Mouse (Mus musculus) G1E (cell line): ENCODE data around the gene Unc13b. TPM values are rescaled to one million over a fixed set of nuclear protein-coding genes. Genes with fewer than 3 reads are reported as not detected.

Experiments
- ATAC-seq: 2 replicates; pipeline ENCODE4 v1.8.0; 2016; ENCODE audit warnings: mild to moderate bottlenecking; ENCODE audit not compliant: insufficient number of reproducible peaks, poor library complexity, low FRiP score, severe bottlenecking; ENCODE audit errors: extremely low read depth
- DNase-seq: peaks from one replicate; pipeline ENCODE4 v3.0.0; 2012; ENCODE audit warnings: low spot score
- H3K27me3 ChIP-seq: 2 replicates; pipeline ENCODE4 v1.6.1; 2012; ENCODE audit warnings: mild to moderate bottlenecking, low read length, inconsistent platforms; ENCODE audit not compliant: insufficient read depth
- H3K36me3 ChIP-seq: replicated peaks from 2 replicates; pipeline ENCODE3; 2012; ENCODE audit warnings: mild to moderate bottlenecking, inconsistent platforms
- H3K4me1 ChIP-seq: 2 replicates; pipeline ENCODE4 v1.6.1; 2012; ENCODE audit warnings: low read depth, low read length, inconsistent platforms, mixed read lengths; ENCODE audit not compliant: insufficient read depth
- H3K4me3 ChIP-seq: 2 replicates; pipeline ENCODE4 v1.5.1; 2012; ENCODE audit warnings: low read depth, mild to moderate bottlenecking, inconsistent platforms, low read length, moderate library complexity, mixed read lengths
- H3K9me3 ChIP-seq: replicated peaks from 2 replicates; pipeline ENCODE4 v1.6.1; 2012; ENCODE audit warnings: inconsistent platforms
- CTCF ChIP-seq: IDR thresholded peaks from 2 replicates; pipeline ENCODE4 v1.5.1; 2012; ENCODE audit warnings: low read depth, low read length, inconsistent platforms, mixed read lengths
- GATA1 ChIP-seq: IDR thresholded peaks from 2 replicates; pipeline ENCODE4 v1.6.1; 2012; ENCODE audit warnings: borderline replicate concordance, low read length, inconsistent platforms, mixed read lengths
- GATA2 ChIP-seq: IDR thresholded peaks from 2 replicates; pipeline ENCODE4 v1.6.1; 2012; ENCODE audit warnings: low read depth, low read length, inconsistent platforms, borderline replicate concordance
- POLR2AphosphoS5 ChIP-seq: IDR thresholded peaks from 2 replicates; pipeline ENCODE4 v1.6.1; 2012; ENCODE audit warnings: low read depth, low read length, inconsistent platforms; ENCODE audit not compliant: insufficient replicate concordance
- TAL1 ChIP-seq: conservative IDR thresholded peaks from 2 replicates; pipeline ENCODE4 v1.6.1; 2012; ENCODE audit warnings: low read depth, low read length, inconsistent platforms, mixed read lengths
- polyA plus RNA-seq: library from polyadenylated mRNA; stranded (reverse); fragments of >175 nt; gene quantifications from 2 replicates; pipeline ENCODE4 v1.2.3, GENCODE M21; 2012
- total RNA-seq, 2 experiments: library from RNA; stranded (forward) in 1 of 2; stranded (reverse) in 1 of 2; fragments of 200-1000 nt in 1 of 2; fragments of >200 nt in 1 of 2; fragmentation: Nextera tagmentation in 1 of 2; gene quantifications; 2 replicates each; pipeline ENCODE4 v1.2.3; 2014 to 2017

Unc13b gene
- total and polyA plus RNA-seq, 3 experiments = 0.36 to 5.5 (median 3.9) TPM

DNA sequence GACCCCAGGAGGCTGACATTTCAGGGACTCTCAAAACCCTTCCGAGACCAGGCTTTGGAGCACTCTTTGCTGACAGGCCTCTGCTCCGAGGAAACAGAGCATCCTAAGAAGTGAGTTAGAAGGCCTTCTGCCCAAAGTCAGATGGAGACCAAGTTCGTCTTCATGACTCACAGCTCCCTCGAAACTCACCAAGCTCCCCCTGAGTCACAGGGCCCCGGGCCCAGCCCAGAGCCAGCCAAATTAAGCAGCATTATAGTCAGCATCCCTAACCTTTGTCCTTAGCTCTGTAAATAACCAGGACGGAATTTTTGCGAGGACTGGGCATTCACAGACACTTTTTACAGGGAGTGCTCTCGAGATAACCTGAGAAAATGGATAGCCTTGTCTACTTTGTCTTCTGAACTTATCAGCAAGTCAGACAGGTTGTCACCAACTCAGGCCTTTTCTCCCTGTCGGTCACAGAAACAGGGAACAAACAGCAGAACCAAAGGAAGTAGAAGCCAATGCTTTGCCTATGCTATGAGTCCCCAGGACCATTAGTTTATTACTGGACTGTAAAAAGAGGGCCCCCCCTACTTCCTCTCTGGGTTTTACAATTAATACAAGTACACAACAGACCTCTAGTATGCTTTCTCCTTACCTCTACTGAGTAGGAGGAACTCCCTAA is 17.7 kb upstream of the Unc13b start:
- Histone ChIP-seq H3K4me3 (no peak overlapping the region), H3K9me3 (no peaks in the 10 kb centered on the region), H3K27me3 (peaks cover 2% of the 10 kb centered on the region; the same call in 1 of the 2 replicates), H3K36me3 (peaks cover 6% of the 10 kb centered on the region), H3K4me1 (peaks cover 83% of the 10 kb centered on the region)
- DNase-seq = no peak
- no peak for ATAC-seq
- TF ChIP-seq CTCF (no peak), GATA1 (no peak), POLR2AphosphoS5 (no peak), GATA2 (no peak), TAL1 (no peak)

GRCm38 (mm10) chr4:43043644-43044357 is 15.0 kb upstream of the Unc13b start:
- Histone ChIP-seq H3K27me3 (peaks cover 6% of the 10 kb centered on the region), H3K9me3 (no peaks in the 10 kb centered on the region), H3K36me3 (no peaks in the 10 kb centered on the region), H3K4me3 (peak overlapping the region; percentile 35; the same call in 1 of the 2 replicates), H3K4me1 (peaks cover 73% of the 10 kb centered on the region)
- no peak for ATAC-seq
- TF ChIP-seq GATA1 = no peak
- TF ChIP-seq GATA2 = no peak
- TF ChIP-seq TAL1 = no peak
- no peak for TF ChIP-seq POLR2AphosphoS5
- no peak for TF ChIP-seq CTCF
- peak; percentile 17 for DNase-seq

DNA sequence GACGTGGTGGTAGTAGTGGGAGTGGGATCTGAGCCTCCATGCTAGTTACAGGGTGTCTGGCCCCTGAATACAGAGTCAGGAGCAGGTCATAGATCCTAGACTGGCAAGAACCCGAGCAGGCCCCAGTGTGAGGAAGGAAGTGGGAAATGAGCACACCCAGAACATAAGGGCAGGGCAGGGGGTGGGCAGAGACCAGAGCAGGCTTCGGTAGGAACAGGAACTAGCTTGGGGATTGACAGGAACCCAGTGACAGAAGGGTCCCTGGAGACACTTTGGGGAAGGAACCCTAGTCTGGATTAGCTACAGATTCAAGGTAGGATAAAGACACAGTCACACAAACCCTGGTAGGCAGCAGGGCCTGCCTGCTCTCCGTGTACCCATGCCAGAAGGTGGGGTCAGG is 14.1 kb upstream of the Unc13b start:
- Histone ChIP-seq H3K9me3 (no peaks in the 10 kb centered on the region), H3K4me3 (peak overlapping the region; percentile 73), H3K36me3 (no peaks in the 10 kb centered on the region), H3K27me3 (peaks cover 6% of the 10 kb centered on the region), H3K4me1 (peaks cover 65% of the 10 kb centered on the region)
- ATAC-seq (no peak), DNase-seq (no peak)
- TF ChIP-seq GATA2 = no peak
- no peak for TF ChIP-seq GATA1
- TF ChIP-seq TAL1 = no peak
- no peak for TF ChIP-seq CTCF
- no peak for TF ChIP-seq POLR2AphosphoS5

GRCm38 (mm10) chr4:43045285-43045658 is 13.5 kb upstream of the Unc13b start:
- no peaks in the 10 kb centered on the region for H3K9me3 ChIP-seq
- DNase-seq (no peak), ATAC-seq (no peak)
- peaks cover 59% of the 10 kb centered on the region for H3K4me1 ChIP-seq
- H3K27me3 ChIP-seq = peaks cover 9% of the 10 kb centered on the region
- H3K4me3 ChIP-seq = peak overlapping the region; percentile 73
- TF ChIP-seq GATA1 = no peak
- no peak for TF ChIP-seq CTCF
- no peak for TF ChIP-seq POLR2AphosphoS5
- TF ChIP-seq GATA2 = no peak
- TF ChIP-seq TAL1 = no peak
- H3K36me3 ChIP-seq = no peaks in the 10 kb centered on the region

GRCm38 (mm10) chr4:43045659-43046302 is 13.0 kb upstream of the Unc13b start, which contains the start of gene Fam214b:
TSS of gene Fam214b (minus strand) at chr4:43046220.
- DNase-seq = peak; percentile 65
- no peak for TF ChIP-seq CTCF
- TF ChIP-seq TAL1 = no peak
- TF ChIP-seq GATA2 = no peak
- TF ChIP-seq POLR2AphosphoS5 = no peak
- no peak for TF ChIP-seq GATA1

DNA sequence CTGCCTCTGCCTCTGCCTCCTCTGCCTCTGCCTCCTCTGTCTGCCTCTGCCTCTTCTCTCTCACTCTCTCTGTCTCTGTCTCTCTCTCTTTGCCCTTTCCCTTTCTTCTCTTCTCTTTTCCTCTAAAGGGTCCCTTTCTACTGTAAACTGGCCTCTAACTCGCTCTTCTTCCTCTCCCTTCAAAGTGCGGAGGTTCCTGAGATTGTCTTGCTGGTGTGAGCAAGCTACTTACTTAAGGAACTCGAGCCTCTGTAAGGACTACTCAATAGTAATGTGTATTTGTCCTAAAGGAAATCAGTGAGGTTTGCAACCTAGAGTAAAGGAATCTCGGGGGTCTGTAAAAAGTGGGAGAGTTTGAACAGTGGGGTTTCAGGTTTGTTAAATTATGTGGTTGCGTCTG is 12.1 kb upstream of the Unc13b start:
- Histone ChIP-seq H3K9me3 (no peaks in the 10 kb centered on the region), H3K36me3 (no peaks in the 10 kb centered on the region), H3K4me3 (no peak overlapping the region; the same call in 1 of the 2 replicates), H3K4me1 (peaks cover 49% of the 10 kb centered on the region), H3K27me3 (peaks cover 9% of the 10 kb centered on the region)
- TF ChIP-seq CTCF (no peak), POLR2AphosphoS5 (no peak)
- ATAC-seq (no peak), DNase-seq (no peak)

More at GRCm38 (mm10) chr4:43045659-43046302, 13.0 kb upstream of the Unc13b start, which contains the start of gene Fam214b:
- ATAC-seq = peak; percentile 85
- H3K9me3 ChIP-seq = no peaks in the 10 kb centered on the region
- peaks cover 54% of the 10 kb centered on the region for H3K4me1 ChIP-seq
- no peaks in the 10 kb centered on the region for H3K36me3 ChIP-seq
- H3K27me3 ChIP-seq = peaks cover 9% of the 10 kb centered on the region
- H3K4me3 ChIP-seq = peak within 1 kb of the TSS; percentile 73
